Mouse (Mus musculus) gastrocnemius, postnatal 25 days (tissue): Measurements from ENCODE around the gene Lamc1. TPM values are rescaled to one million over a fixed set of nuclear protein-coding genes. Genes with fewer than 3 reads are reported as not detected.

ENCODE experiments used
- DNase-seq: peaks from one replicate; pipeline ENCODE4 v3.0.0; 2022
- total RNA-seq, 2 experiments: library from RNA; stranded (reverse); gene quantifications; 1 replicate in 1 of 2; 2 replicates in 1 of 2; pipeline ENCODE4 v1.2.3; 2021

Gene Lamc1
- total RNA-seq, 2 experiments from 2014 or later, result 102 to 113 TPM

GRCm38 (mm10) chr1:153265579-153265978 lies 67.0 kb downstream of the Lamc1 start:
- peak; percentile 61 for DNase-seq

GRCm38 (mm10) chr1:153265066-153265465 lies 67.5 kb downstream of the Lamc1 start:
- DNase-seq, result no peak

- no peak for DNase-seq
These were observed 72.8 kb downstream of the Lamc1 start for GRCm38 (mm10) chr1:153259752-153260300.

- DNase-seq, result no peak
These were observed 79.9 kb downstream of the Lamc1 start for GRCm38 (mm10) chr1:153252540-153253210.

GRCm38 (mm10) chr1:153251590-153252206 lies 80.9 kb downstream of the Lamc1 start:
- no peak for DNase-seq

- DNase-seq, result no peak
These were observed 91.2 kb downstream of the Lamc1 start for GRCm38 (mm10) chr1:153241346-153241745.

- no peak for DNase-seq
These were observed 97.0 kb downstream of the Lamc1 start for GRCm38 (mm10) chr1:153235576-153235975.

GRCm38 (mm10) chr1:153231681-153232080 lies 100.9 kb downstream of the Lamc1 start:
- no peak for DNase-seq

GRCm38 (mm10) chr1:153227916-153228315 lies 104.7 kb downstream of the Lamc1 start:
- DNase-seq, result no peak

- no peak for DNase-seq
These were observed 105.5 kb downstream of the Lamc1 start for GRCm38 (mm10) chr1:153227096-153227495.

GRCm38 (mm10) chr1:153225786-153226725 lies 106.5 kb downstream of the Lamc1 start:
- no peak for DNase-seq

GRCm38 (mm10) chr1:153224331-153224730 lies 108.3 kb downstream of the Lamc1 start:
- DNase-seq, result no peak

GRCm38 (mm10) chr1:153219376-153219775 lies 113.2 kb downstream of the Lamc1 start:
- no peak for DNase-seq

GRCm38 (mm10) chr1:153216516-153216915 lies 116.1 kb downstream of the Lamc1 start:
- DNase-seq, result no peak

GRCm38 (mm10) chr1:153215676-153216075 lies 116.9 kb downstream of the Lamc1 start:
- no peak for DNase-seq

GRCm38 (mm10) chr1:153210992-153211391 lies 121.6 kb downstream of the Lamc1 start:
- DNase-seq, result no peak

GRCm38 (mm10) chr1:153210198-153210597 lies 122.4 kb downstream of the Lamc1 start:
- no peak for DNase-seq

- no peak for DNase-seq
These were observed 130.4 kb downstream of the Lamc1 start for GRCm38 (mm10) chr1:153202195-153202594.

- no peak for DNase-seq
These were observed 131.1 kb downstream of the Lamc1 start for GRCm38 (mm10) chr1:153201448-153201847.

- DNase-seq, result no peak
These were observed 135.2 kb downstream of the Lamc1 start for GRCm38 (mm10) chr1:153197316-153197850.

GRCm38 (mm10) chr1:153192945-153193344 lies 139.6 kb downstream of the Lamc1 start:
- no peak for DNase-seq

GRCm38 (mm10) chr1:153192379-153192778 lies 140.2 kb downstream of the Lamc1 start:
- no peak for DNase-seq
